Mouse (Mus musculus) lung, embryonic 14.5 days (tissue): ENCODE measurements around the gene Wdr43. TPM values are rescaled to one million over a fixed set of nuclear protein-coding genes. Genes with fewer than 3 reads are reported as not detected.

Experiments used
- ATAC-seq: fragments of 200-750 bp; cut with Nextera tagmentation; 2 replicates; pipeline ENCODE4 v1.8.0; 2017; ENCODE audit warnings: mild to moderate bottlenecking, moderate TSS enrichment, moderate library complexity; ENCODE audit not compliant: insufficient read depth
- DNase-seq: peaks from one replicate; pipeline ENCODE4 v3.0.0-alpha.2; 2015
- H3K27ac ChIP-seq: fragments of 300-500 bp; sonication (generic); 2 replicates; pipeline ENCODE4 v1.5.1; 2014; ENCODE audit warnings: low read depth, mild to moderate bottlenecking, moderate library complexity
- H3K27me3 ChIP-seq: fragments of 300-500 bp; sonication (generic); 2 replicates; pipeline ENCODE4 v1.6.1; 2014; ENCODE audit warnings: low read length, control low read depth; ENCODE audit not compliant: insufficient read depth
- H3K36me3 ChIP-seq: fragments of 300-500 bp; sonication (generic); 2 replicates; pipeline ENCODE4 v1.6.1; 2014; ENCODE audit warnings: control low read depth; ENCODE audit not compliant: insufficient read depth
- H3K4me1 ChIP-seq: fragments of 300-500 bp; sonication (generic); 2 replicates; pipeline ENCODE4 v1.6.1; 2014; ENCODE audit warnings: antibody characterized with exemption, control low read depth; ENCODE audit not compliant: insufficient read depth
- H3K4me2 ChIP-seq: fragments of 300-500 bp; sonication (generic); 2 replicates; pipeline ENCODE4 v1.6.1; 2014; ENCODE audit warnings: mild to moderate bottlenecking
- H3K4me3 ChIP-seq: fragments of 300-500 bp; sonication (generic); 2 replicates; pipeline ENCODE4 v1.5.1; 2014; ENCODE audit warnings: low read depth, low read length
- H3K9ac ChIP-seq: fragments of 300-500 bp; sonication (generic); 2 replicates; pipeline ENCODE4 v1.6.1; 2014
- H3K9me3 ChIP-seq: fragments of 300-500 bp; sonication (generic); 2 replicates; pipeline ENCODE4 v1.6.1; 2016; ENCODE audit warnings: low read depth, low read length, control low read depth
- CTCF ChIP-seq: IDR thresholded peaks from 2 replicates; pipeline ENCODE4 v1.5.1; 2016; ENCODE audit warnings: antibody characterized with exemption, low read depth
- WGBS: fragments of 180-500 bp; shearing (Covaris S2); extraction: QIAGEN DNeasy Blood & Tissue Kit; methylation state at CpG from one replicate; pipeline ENCODE4 v1.1.7; 2014; 5-methylcytosine and 5-hydroxymethylcytosine counted together
- polyA plus RNA-seq: library from polyadenylated mRNA; unstranded; fragments of >200 nt; fragmentation: Nextera tagmentation; extraction: Ambion mirVana; gene quantifications from 2 replicates; pipeline ENCODE4 v1.2.1, GENCODE M21; 2014

Gene Wdr43
- polyA plus RNA-seq, 1 experiment from 2014 or later = 102 TPM

DNA sequence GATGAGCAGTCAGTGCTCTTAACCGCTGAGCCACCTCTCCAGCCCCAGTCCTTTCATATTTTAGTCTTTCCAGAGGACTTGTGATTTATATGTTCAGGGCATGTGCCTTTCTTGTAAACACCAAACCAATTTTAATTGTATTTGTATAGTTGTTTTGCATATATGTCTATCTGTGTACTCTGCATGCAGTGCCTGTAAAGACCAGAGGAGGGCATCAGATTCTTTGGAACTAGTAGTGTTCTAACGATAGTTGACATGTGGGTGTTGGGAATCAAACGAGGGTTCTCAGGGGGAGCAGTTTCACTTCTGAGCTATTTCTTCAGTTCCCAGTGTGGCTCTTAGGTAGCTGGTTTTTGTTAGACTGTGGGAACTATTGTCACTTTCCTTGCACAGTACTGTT is 26.5 kb downstream of the Wdr43 start:
- TF ChIP-seq CTCF = peak; percentile 12; the same call in 1 of the 2 replicates
- peaks cover 91% of the 10 kb centered on the region for H3K36me3 ChIP-seq
- H3K4me2 ChIP-seq = no peak overlapping the region
- no peak overlapping the region for H3K27ac ChIP-seq
- no peaks in the 10 kb centered on the region for H3K4me1 ChIP-seq
- ATAC-seq (no peak), DNase-seq (no peak)
- WGBS = 90% methylated on average over 3 of the region's 3 CpGs
- H3K4me3 ChIP-seq = no peak overlapping the region
- no peaks in the 10 kb centered on the region for H3K9me3 ChIP-seq
- no peaks in the 10 kb centered on the region for H3K27me3 ChIP-seq
- no peak overlapping the region for H3K9ac ChIP-seq

DNA sequence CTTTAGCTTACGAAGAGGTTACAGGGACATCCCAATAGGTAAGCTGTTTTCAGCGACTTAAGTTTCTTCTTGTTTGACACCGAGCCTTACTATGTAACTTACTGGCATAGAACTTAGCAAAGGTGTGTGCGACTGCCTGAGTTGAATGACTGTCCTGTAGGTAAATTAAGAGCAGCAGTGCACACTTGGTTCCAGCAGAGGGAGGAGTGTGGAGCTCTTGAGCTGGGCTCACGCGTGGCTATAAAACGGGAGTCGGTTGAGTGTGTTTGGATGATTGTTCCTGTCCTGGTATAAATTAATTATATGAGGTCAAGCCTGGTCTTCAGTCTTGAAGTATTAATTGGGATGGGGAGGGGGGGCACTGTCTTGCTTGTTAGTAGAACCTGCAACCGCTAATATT is 34.3 kb downstream of the Wdr43 start:
- Histone ChIP-seq H3K9ac (no peak overlapping the region), H3K27ac (no peak overlapping the region), H3K4me1 (no peaks in the 10 kb centered on the region), H3K27me3 (no peaks in the 10 kb centered on the region), H3K4me2 (no peak overlapping the region), H3K4me3 (no peak overlapping the region), H3K36me3 (peaks cover 78% of the 10 kb centered on the region), H3K9me3 (no peaks in the 10 kb centered on the region)
- DNase-seq (no peak), ATAC-seq (no peak)
- WGBS = 91% methylated on average over 9 of the region's 9 CpGs
- 0 out of 2 replicates have a peak, but pooled peaks have one; percentile 14 for TF ChIP-seq CTCF

DNA sequence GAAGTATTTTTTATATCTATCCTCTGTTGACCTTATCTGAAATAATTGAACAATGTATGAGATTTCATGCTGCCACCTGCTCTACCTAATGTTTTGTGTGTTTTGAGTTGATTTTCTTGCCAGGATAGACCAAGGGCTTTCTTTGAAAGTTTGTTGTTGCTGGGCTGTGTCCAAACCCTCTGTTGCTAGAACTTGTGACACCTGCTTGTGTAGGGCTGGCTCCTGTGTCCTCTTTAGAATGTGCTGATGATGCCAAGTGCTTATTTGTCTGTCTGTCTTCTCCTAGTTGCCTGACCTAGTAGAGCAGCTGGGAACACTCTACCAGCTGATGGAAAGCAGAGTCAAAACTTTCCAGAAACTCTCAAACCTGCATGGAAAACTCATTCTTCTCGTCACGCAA is 36.8 kb downstream of the Wdr43 start:
- DNase-seq = no peak
- Histone ChIP-seq H3K9me3 (no peaks in the 10 kb centered on the region), H3K36me3 (peaks cover 74% of the 10 kb centered on the region), H3K9ac (no peak overlapping the region), H3K4me2 (no peak overlapping the region), H3K27ac (no peak overlapping the region), H3K4me3 (no peak overlapping the region), H3K27me3 (no peaks in the 10 kb centered on the region), H3K4me1 (no peaks in the 10 kb centered on the region)
- ATAC-seq = no peak
- WGBS = 79% methylated on average over 2 of the region's 2 CpGs
- TF ChIP-seq CTCF = no peak

DNA sequence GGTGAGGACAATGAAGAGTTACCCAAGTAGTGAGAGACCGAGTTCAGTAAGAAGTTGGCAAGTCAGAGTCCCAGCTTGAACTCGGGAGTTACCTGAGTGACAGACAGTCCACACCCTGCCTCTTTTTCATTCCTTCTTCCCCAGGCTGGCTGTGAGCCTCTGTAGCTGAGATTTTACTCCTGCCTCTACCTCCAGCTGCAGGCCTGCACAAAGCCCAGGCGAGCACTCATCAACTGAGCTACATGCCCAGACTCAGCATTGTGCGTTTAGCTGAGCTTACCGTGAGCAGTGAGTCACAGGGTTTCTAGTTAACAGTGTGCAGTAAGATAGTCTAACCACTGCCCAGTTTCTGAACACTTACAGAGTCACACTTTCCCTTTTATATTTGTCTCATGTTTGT is 37.2 kb downstream of the Wdr43 start:
- Histone ChIP-seq H3K36me3 (peaks cover 76% of the 10 kb centered on the region), H3K9me3 (no peaks in the 10 kb centered on the region), H3K4me2 (no peak overlapping the region), H3K27me3 (no peaks in the 10 kb centered on the region), H3K9ac (no peak overlapping the region), H3K4me3 (no peak overlapping the region), H3K27ac (no peak overlapping the region), H3K4me1 (no peaks in the 10 kb centered on the region)
- DNase-seq (no peak), ATAC-seq (no peak)
- TF ChIP-seq CTCF = no peak
- WGBS = 81% methylated on average over 5 of the region's 5 CpGs

DNA sequence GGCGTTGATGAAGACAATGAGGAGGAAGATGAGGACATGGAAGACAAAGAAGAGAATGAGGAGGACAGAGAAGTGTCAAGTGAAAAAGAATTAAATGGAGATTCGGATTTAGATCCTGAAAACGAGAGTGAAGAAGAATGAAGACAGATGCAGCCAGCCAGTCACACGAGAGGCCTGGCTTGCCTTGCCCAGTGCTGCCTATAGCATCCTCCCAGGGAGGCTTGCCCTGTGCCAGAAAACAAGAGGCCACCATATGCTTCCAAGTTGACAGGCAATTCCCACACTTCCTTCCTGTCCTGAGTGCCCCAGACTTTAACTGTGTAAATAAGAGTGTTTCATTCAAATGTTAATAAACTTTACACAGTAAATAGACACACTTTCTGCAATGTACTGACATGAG is 41.8 kb downstream of the Wdr43 start:
- Histone ChIP-seq H3K4me3 (no peak overlapping the region), H3K27me3 (no peaks in the 10 kb centered on the region), H3K4me1 (no peaks in the 10 kb centered on the region), H3K27ac (no peak overlapping the region), H3K9me3 (no peaks in the 10 kb centered on the region), H3K36me3 (peaks cover 56% of the 10 kb centered on the region), H3K4me2 (no peak overlapping the region), H3K9ac (no peak overlapping the region)
- DNase-seq (no peak), ATAC-seq (no peak)
- WGBS = 92% methylated on average over 4 of the region's 4 CpGs
- TF ChIP-seq CTCF = no peak

DNA sequence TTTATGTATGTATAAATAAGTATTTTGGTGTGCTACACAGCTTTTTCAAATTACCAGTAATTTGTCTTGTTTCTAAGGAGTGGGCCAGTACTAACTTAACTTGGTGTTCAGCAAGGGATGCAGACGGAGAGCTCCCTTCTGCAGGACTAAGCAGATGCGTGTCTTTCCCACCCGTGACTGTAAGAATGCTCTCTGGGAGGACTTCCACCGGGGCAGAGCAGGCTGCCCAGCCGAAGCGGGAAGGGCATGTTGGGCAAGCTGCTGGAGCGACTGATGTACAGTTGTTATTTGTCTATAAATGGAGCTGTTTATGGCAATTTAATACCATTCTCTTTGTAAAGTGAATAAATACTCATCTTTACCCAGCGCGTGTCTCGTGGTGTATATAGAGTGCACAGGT is 43.0 kb downstream of the Wdr43 start:
- no peaks in the 10 kb centered on the region for H3K4me1 ChIP-seq
- TF ChIP-seq CTCF = no peak
- peaks cover 46% of the 10 kb centered on the region for H3K36me3 ChIP-seq
- DNase-seq (no peak), ATAC-seq (no peak)
- H3K4me2 ChIP-seq = no peak overlapping the region
- H3K9ac ChIP-seq = no peak overlapping the region
- H3K4me3 ChIP-seq = no peak overlapping the region
- no peaks in the 10 kb centered on the region for H3K9me3 ChIP-seq
- H3K27ac ChIP-seq = no peak overlapping the region
- WGBS = 89% methylated on average over 10 of the region's 10 CpGs
- H3K27me3 ChIP-seq = no peaks in the 10 kb centered on the region

DNA sequence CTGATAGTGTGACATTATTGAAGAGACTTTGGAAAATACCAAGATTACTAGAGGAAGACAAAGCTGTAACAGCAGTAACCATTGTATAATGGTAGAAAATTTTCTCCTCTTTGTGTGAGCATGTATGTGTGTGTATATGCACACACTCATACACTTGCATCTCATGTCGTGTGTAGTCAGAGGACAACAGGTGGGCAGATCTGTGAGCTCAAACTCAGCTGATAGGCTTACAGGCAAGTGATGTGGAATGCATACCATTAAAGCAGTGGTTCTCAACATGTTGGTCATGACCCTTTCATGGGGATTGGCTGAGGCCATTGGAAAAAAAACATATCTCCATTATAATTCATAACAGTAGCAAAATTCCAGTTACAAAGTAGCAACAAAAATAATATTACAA is 44.7 kb downstream of the Wdr43 start:
- Histone ChIP-seq H3K4me3 (no peak overlapping the region), H3K4me2 (no peak overlapping the region), H3K9me3 (no peaks in the 10 kb centered on the region), H3K9ac (no peak overlapping the region), H3K4me1 (no peaks in the 10 kb centered on the region), H3K36me3 (peaks cover 36% of the 10 kb centered on the region), H3K27me3 (no peaks in the 10 kb centered on the region), H3K27ac (no peak overlapping the region)
- ATAC-seq (no peak), DNase-seq (no peak)
- WGBS = 57% methylated on average over 1 of the region's 1 CpGs
- TF ChIP-seq CTCF = no peak

DNA sequence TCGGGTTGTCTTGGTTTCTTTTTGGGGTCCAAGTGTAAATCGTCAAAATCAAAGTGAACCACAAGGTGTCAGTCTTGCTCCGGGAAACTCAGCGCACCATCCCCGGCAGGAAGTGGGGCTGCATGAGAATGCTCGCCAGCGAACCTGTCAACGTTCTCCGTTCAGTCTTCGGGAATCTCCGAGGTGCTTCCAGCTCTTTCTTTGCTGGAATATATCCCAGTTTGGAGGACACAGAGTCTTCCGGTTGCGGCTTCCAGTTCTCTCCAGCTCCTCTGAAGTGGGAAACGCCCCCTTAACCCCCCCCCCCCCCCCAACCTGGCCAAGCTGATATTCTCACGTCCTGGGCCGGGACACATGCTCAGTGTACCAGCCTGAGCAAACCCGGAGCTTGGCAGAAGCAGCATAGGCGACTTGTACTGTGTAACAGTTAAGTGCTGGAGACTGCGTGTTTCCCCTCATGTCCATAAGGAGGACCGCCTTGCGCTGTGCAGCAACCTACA is 47.1 kb downstream of the Wdr43 start:
- H3K9ac ChIP-seq = peak overlapping the region; percentile 26
- TF ChIP-seq CTCF = peak; percentile 76
- ATAC-seq = peak; percentile 86
- H3K4me3 ChIP-seq = peak overlapping the region; percentile 28
- peak; percentile 93 for DNase-seq
- peaks cover 15% of the 10 kb centered on the region for H3K36me3 ChIP-seq
- H3K9me3 ChIP-seq = no peaks in the 10 kb centered on the region
- no peaks in the 10 kb centered on the region for H3K4me1 ChIP-seq
- no peak overlapping the region for H3K27ac ChIP-seq
- WGBS = 8% methylated on average over 21 of the region's 21 CpGs
- H3K27me3 ChIP-seq = no peaks in the 10 kb centered on the region
- peak overlapping the region; percentile 68 for H3K4me2 ChIP-seq
